Mouse (Mus musculus) hindbrain, embryonic 12.5 days (tissue): ENCODE data around the gene Dbndd1. TPM values are rescaled to one million over a fixed set of nuclear protein-coding genes. Genes with fewer than 3 reads are reported as not detected.

ENCODE experiments used
- ATAC-seq: fragments of 200-750 bp; cut with Nextera tagmentation; 2 replicates; pipeline ENCODE4 v1.8.0; 2017; ENCODE audit warnings: moderate TSS enrichment; ENCODE audit not compliant: low FRiP score
- H3K27ac ChIP-seq: fragments of 300-500 bp; sonication (generic); 2 replicates; pipeline ENCODE4 v1.5.1; 2016; ENCODE audit warnings: mild to moderate bottlenecking
- H3K27me3 ChIP-seq: fragments of 300-500 bp; sonication (generic); 2 replicates; pipeline ENCODE4 v1.6.1; 2016; ENCODE audit warnings: mild to moderate bottlenecking
- H3K36me3 ChIP-seq: fragments of 300-500 bp; sonication (generic); 2 replicates; pipeline ENCODE4 v1.6.1; 2016; ENCODE audit warnings: mild to moderate bottlenecking
- H3K4me1 ChIP-seq: fragments of 300-500 bp; sonication (generic); 2 replicates; pipeline ENCODE4 v1.6.1; 2016
- H3K4me2 ChIP-seq: fragments of 300-500 bp; sonication (generic); replicated peaks from 2 replicates; pipeline ENCODE4 v1.6.1; 2016; ENCODE audit warnings: mild to moderate bottlenecking
- H3K4me3 ChIP-seq: fragments of 300-500 bp; sonication (generic); 2 replicates; pipeline ENCODE4 v1.5.1; 2016; ENCODE audit warnings: mild to moderate bottlenecking
- H3K9ac ChIP-seq: fragments of 300-500 bp; sonication (generic); 2 replicates; pipeline ENCODE4 v1.6.1; 2016; ENCODE audit warnings: mild to moderate bottlenecking, moderate library complexity
- H3K9me3 ChIP-seq: fragments of 300-500 bp; sonication (generic); replicated peaks from 2 replicates; pipeline ENCODE4 v1.6.1; 2016; ENCODE audit warnings: mild to moderate bottlenecking
- WGBS: fragments of 180-500 bp; shearing (Covaris S2); methylation state at CpG from one replicate; pipeline ENCODE4 v1.1.7; 2016; 5-methylcytosine and 5-hydroxymethylcytosine counted together
- polyA plus RNA-seq: library from polyadenylated mRNA; unstranded; fragments of >200 nt; fragmentation: Nextera tagmentation; extraction: Ambion mirVana; gene quantifications from 2 replicates; pipeline ENCODE4 v1.2.1, GENCODE M21; 2016

Gene Dbndd1
- polyA plus RNA-seq, 1 experiment from 2014 or later, result 48.0 TPM

GRCm38 (mm10) chr8:123510819-123511218, 4.4 kb downstream of the Dbndd1 start:
- Histone ChIP-seq H3K9ac (no peak overlapping the region), H3K4me2 (no peak overlapping the region), H3K36me3 (peaks cover 57% of the 10 kb centered on the region), H3K4me1 (peaks cover 18% of the 10 kb centered on the region), H3K9me3 (no peaks in the 10 kb centered on the region), H3K27ac (no peak overlapping the region), H3K27me3 (no peaks in the 10 kb centered on the region), H3K4me3 (no peak overlapping the region)
- ATAC-seq, result no peak
- 78% methylated on average over 5 of the region's 5 CpGs for WGBS

- 90% methylated on average over 5 of the region's 5 CpGs for WGBS
- no peaks in the 10 kb centered on the region for H3K9me3 ChIP-seq
- no peaks in the 10 kb centered on the region for H3K27me3 ChIP-seq
- no peak overlapping the region for H3K27ac ChIP-seq
- ATAC-seq, result no peak
- H3K4me1 ChIP-seq, result no peaks in the 10 kb centered on the region
- no peak overlapping the region for H3K4me3 ChIP-seq
- H3K9ac ChIP-seq, result no peak overlapping the region
- peaks cover 94% of the 10 kb centered on the region for H3K36me3 ChIP-seq
- no peak overlapping the region for H3K4me2 ChIP-seq
Measured at GRCm38 (mm10) chr8:123507153-123507552, 8.1 kb downstream of the Dbndd1 start.

GRCm38 (mm10) chr8:123505695-123506094, 9.6 kb downstream of the Dbndd1 start:
- Histone ChIP-seq H3K4me1 (no peaks in the 10 kb centered on the region), H3K4me3 (no peak overlapping the region), H3K36me3 (peaks cover 99% of the 10 kb centered on the region), H3K27ac (no peak overlapping the region), H3K27me3 (no peaks in the 10 kb centered on the region), H3K9me3 (no peaks in the 10 kb centered on the region), H3K9ac (no peak overlapping the region), H3K4me2 (no peak overlapping the region)
- 93% methylated on average over 9 of the region's 9 CpGs for WGBS
- no peak for ATAC-seq

DNA sequence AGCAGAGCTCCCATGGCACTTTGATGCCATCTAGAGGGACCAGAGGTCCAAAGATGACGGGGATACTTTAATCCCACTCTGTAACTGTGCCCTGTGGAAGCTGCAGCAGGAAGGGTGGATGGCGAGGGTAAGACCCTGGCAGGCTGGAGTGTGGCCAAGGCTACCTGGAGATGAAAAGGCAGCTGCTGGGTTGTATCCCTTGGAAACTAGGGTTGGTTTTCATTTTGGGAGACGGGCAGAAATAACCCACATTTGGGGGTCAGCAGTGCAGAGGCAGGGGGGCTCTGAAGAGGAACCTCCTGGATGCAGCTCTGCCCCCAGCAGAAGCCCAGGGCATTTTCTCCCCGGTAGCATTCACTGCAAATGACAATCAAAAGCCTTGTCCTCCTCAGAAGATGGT, 10.0 kb downstream of the Dbndd1 start:
- Histone ChIP-seq H3K9ac (no peak overlapping the region), H3K36me3 (peaks cover 98% of the 10 kb centered on the region), H3K27ac (no peak overlapping the region), H3K27me3 (no peaks in the 10 kb centered on the region), H3K4me1 (no peaks in the 10 kb centered on the region), H3K4me3 (no peak overlapping the region), H3K4me2 (no peak overlapping the region), H3K9me3 (no peaks in the 10 kb centered on the region)
- no peak for ATAC-seq
- 77% methylated on average over 4 of the region's 4 CpGs for WGBS

DNA sequence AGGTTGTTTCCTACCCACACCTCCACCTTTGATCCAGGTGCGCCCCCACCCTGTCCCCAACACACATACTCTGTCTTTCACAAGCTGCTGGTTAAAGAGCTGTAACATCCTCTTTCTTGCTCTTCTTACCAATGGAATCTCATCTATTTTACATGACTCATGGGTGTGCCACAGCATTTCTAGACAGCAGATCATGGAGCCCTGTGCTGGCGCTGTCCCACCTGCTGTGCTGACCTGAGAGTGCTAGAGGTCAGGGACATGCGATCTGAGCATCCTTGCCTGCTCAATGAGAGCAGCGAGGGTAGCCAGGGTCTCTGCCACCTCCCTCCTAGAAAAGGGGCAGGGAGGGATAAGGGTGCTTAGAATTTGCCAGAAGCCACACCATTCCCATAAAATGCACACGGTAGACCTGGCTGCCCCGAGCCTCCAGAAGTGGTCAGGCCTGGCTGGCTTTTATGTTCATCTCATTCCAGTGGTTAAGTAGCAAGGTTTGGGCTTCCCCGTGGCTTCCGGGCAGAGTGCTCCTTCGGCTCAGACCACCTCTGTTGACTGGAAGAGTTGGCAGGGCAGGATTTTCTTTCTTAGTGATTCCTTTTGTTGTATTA, 10.6 kb downstream of the Dbndd1 start:
- ATAC-seq, result no peak
- 90% methylated on average over 9 of the region's 9 CpGs for WGBS

GRCm38 (mm10) chr8:123503801-123504467, 11.3 kb downstream of the Dbndd1 start:
- no peaks in the 10 kb centered on the region for H3K9me3 ChIP-seq
- peaks cover 98% of the 10 kb centered on the region for H3K36me3 ChIP-seq
- no peak for ATAC-seq
- H3K4me1 ChIP-seq, result no peaks in the 10 kb centered on the region
- no peak overlapping the region for H3K9ac ChIP-seq
- H3K27ac ChIP-seq, result no peak overlapping the region
- H3K4me3 ChIP-seq, result no peak overlapping the region
- H3K27me3 ChIP-seq, result no peaks in the 10 kb centered on the region
- no peak overlapping the region for H3K4me2 ChIP-seq
- 99% methylated on average over 6 of the region's 6 CpGs for WGBS

More for the DNA sequence above, 10.6 kb downstream of the Dbndd1 start:
- peak overlapping the region; percentile 35; the same call in 1 of the 2 replicates for H3K27ac ChIP-seq
- H3K9ac ChIP-seq, result no peak overlapping the region
- H3K36me3 ChIP-seq, result peaks cover 98% of the 10 kb centered on the region
- H3K4me3 ChIP-seq, result no peak overlapping the region
- no peaks in the 10 kb centered on the region for H3K4me1 ChIP-seq
- no peaks in the 10 kb centered on the region for H3K9me3 ChIP-seq
- no peak overlapping the region for H3K4me2 ChIP-seq
- H3K27me3 ChIP-seq, result no peaks in the 10 kb centered on the region

DNA sequence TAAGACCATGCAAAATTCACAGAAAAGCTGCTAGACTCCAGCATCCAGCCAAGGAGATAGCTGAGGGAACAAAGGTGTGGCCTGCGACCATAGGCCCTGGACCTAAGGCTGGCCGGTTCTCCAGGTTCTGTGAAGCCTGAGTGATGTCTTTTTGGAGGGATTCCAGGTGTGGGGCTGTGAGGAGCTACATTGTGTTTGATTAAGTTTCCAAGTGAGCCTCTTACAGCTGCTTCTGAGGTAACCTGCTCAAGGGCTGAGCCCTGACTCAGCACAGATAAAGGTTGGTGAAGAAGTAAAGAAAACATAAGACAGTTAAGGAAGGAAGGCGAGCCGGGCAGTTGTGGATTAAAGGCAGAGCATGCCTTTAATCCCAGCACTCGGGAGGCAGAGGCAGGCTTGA, 13.1 kb downstream of the Dbndd1 start:
- no peak for ATAC-seq
- WGBS, result 96% methylated on average over 5 of the region's 5 CpGs
- H3K4me3 ChIP-seq, result no peak overlapping the region

DNA sequence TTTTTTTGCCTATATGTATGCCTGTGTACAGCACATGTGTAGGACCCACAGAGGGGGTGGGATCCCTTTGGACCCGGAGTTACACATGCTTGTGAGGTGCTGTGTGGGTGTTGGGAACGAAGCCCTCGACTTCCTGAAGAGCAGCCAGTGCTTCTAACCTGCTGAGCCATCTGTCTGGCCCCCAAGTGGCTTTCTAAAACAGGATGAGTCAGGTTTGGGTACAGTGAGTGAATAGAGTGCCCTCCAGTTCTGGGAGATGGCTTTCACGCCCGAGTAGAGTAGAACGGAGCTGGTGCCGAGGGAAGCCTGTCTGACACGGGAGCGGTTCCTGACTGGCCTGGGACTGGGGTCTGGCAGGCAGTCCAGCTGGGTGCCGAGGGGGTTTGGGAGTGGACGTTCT, 15.7 kb downstream of the Dbndd1 start:
- H3K27ac ChIP-seq, result no peak overlapping the region
- no peak overlapping the region for H3K4me3 ChIP-seq
- no peaks in the 10 kb centered on the region for H3K9me3 ChIP-seq
- 97% methylated on average over 11 of the region's 11 CpGs for WGBS
- peaks cover 92% of the 10 kb centered on the region for H3K36me3 ChIP-seq
- no peaks in the 10 kb centered on the region for H3K4me1 ChIP-seq
- no peak overlapping the region for H3K4me2 ChIP-seq
- no peaks in the 10 kb centered on the region for H3K27me3 ChIP-seq
- H3K9ac ChIP-seq, result no peak overlapping the region
- ATAC-seq, result no peak

More for the DNA sequence above, 13.1 kb downstream of the Dbndd1 start:
- Histone ChIP-seq H3K9ac (no peak overlapping the region), H3K36me3 (peaks cover 91% of the 10 kb centered on the region), H3K4me1 (no peaks in the 10 kb centered on the region), H3K9me3 (no peaks in the 10 kb centered on the region), H3K27ac (no peak overlapping the region), H3K27me3 (no peaks in the 10 kb centered on the region), H3K4me2 (no peak overlapping the region)

DNA sequence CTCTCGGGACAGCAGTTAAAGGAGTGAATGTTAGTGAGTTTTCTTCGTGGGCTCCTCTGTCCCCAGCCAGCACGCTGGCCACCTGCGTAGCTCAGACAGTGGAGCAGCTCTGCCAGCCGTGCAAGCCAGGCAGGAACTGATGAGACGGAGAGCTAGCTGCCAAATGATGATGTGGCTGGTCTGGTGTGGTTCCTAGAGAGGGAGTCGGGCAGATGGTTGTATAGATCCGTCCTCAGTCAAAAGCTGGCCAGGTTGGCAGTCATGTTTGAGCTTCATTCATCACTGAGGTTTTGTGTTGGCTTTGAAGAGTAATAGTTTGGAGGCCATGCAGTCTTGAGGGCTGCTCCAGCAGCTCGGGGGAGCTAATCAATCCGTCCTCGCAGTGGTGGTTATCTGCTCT, 16.3 kb downstream of the Dbndd1 start:
- no peak overlapping the region for H3K27ac ChIP-seq
- no peak overlapping the region for H3K9ac ChIP-seq
- H3K9me3 ChIP-seq, result no peaks in the 10 kb centered on the region
- no peak for ATAC-seq
- no peaks in the 10 kb centered on the region for H3K4me1 ChIP-seq
- no peak overlapping the region for H3K4me3 ChIP-seq
- no peaks in the 10 kb centered on the region for H3K27me3 ChIP-seq
- H3K4me2 ChIP-seq, result no peak overlapping the region
- whole genome bisulfite sequencing, result 92% methylated on average over 11 of the region's 11 CpGs
- peaks cover 92% of the 10 kb centered on the region for H3K36me3 ChIP-seq

- Histone ChIP-seq H3K9me3 (no peaks in the 10 kb centered on the region), H3K27ac (no peak overlapping the region), H3K4me2 (no peak overlapping the region), H3K36me3 (peaks cover 92% of the 10 kb centered on the region), H3K4me1 (no peaks in the 10 kb centered on the region), H3K4me3 (no peak overlapping the region), H3K9ac (no peak overlapping the region), H3K27me3 (no peaks in the 10 kb centered on the region)
- WGBS, result 90% methylated on average over 4 of the region's 4 CpGs
- no peak for ATAC-seq
Measured at GRCm38 (mm10) chr8:123497699-123498098, 17.6 kb downstream of the Dbndd1 start.

- H3K4me3 ChIP-seq, result no peak overlapping the region
- no peak overlapping the region for H3K9ac ChIP-seq
- WGBS, result 95% methylated on average over 9 of the region's 9 CpGs
- peaks cover 91% of the 10 kb centered on the region for H3K36me3 ChIP-seq
- ATAC-seq, result no peak
- no peak overlapping the region for H3K4me2 ChIP-seq
- no peaks in the 10 kb centered on the region for H3K9me3 ChIP-seq
- no peaks in the 10 kb centered on the region for H3K4me1 ChIP-seq
- no peaks in the 10 kb centered on the region for H3K27me3 ChIP-seq
- H3K27ac ChIP-seq, result no peak overlapping the region
Measured at GRCm38 (mm10) chr8:123492898-123493297, 22.4 kb downstream of the Dbndd1 start.

DNA sequence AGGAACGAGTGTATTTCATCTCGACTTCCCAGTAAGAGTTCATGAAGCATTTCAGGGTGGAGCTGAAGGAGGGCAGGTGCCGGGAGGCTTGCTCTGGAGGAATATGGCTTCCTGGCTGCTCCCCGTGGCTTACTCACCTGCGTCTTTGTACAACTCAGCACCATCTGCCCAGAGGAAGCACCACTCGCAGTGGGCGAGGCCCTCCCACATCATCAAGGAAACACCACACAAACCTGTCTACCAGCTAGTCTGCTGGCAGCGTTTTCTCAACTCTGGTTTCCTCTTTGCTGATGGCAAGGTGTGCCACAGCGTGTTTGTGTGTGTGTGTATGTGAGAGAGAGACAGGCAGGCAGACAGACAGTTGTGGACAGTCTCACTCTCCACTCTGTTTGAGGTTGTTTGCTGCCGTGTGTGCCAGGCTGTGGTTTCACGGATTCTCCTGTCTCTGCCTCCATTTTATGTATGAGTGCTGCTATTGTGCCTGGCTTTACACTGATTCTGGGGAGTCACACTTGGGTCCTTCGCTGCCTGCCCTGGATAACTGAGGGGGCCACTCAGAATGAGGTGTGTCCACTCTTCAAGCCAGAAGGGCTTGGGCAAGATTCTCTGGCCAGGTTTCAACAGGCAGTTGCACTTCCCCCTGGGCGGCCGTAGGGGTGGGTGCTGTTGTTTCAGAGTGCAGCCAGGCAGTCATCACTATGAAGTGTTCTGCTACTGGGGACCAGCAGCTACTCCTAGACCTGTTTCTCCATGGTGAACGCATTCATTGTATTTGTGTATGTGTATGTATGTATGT, 23.8 kb downstream of the Dbndd1 start:
- Histone ChIP-seq H3K4me1 (no peaks in the 10 kb centered on the region), H3K27me3 (no peaks in the 10 kb centered on the region), H3K27ac (no peak overlapping the region), H3K36me3 (peaks cover 94% of the 10 kb centered on the region), H3K4me2 (no peak overlapping the region), H3K9ac (no peak overlapping the region), H3K9me3 (no peaks in the 10 kb centered on the region), H3K4me3 (no peak overlapping the region)
- 94% methylated on average over 15 of the region's 15 CpGs for WGBS
- no peak for ATAC-seq
